Mouse (Mus musculus): Measurements from ENCODE around the gene Dmwd.

GRCm38 (mm10) chr7:19052345-19053135 lies 23.5 kb upstream of the Dmwd start:
- TF ChIP-seq POLR2A (IDR thresholded peaks at IDR 0.05; ENCODE audit: control insufficient read depth in 1 of 2, insufficient read depth in 1 of 2, low read depth in 1 of 2, low read length in 2 of 2, poor library complexity in 1 of 2) (no peak), HCFC1 (IDR thresholded peaks at IDR 0.05; ENCODE audit: low read depth, low read length) (no peak), POLR2AphosphoS2 (IDR thresholded peaks at IDR 0.05; ENCODE audit: low read length) (no peak), CHD2 (IDR thresholded peaks at IDR 0.05; ENCODE audit: low read length) (no peak), RCOR1 (IDR thresholded peaks at IDR 0.05; ENCODE audit: low read depth, low read length) (no peak)

All from MEL (cell line).